Mouse (Mus musculus): Measurements from ENCODE around the gene Rhbdd3. TPM values are rescaled to one million over a fixed set of nuclear protein-coding genes. Genes with fewer than 3 reads are reported as not detected.

Rhbdd3 gene
- total and polyA plus RNA-seq, 3 experiments: 15.0 to 20.6 (median 17.0) TPM

DNA sequence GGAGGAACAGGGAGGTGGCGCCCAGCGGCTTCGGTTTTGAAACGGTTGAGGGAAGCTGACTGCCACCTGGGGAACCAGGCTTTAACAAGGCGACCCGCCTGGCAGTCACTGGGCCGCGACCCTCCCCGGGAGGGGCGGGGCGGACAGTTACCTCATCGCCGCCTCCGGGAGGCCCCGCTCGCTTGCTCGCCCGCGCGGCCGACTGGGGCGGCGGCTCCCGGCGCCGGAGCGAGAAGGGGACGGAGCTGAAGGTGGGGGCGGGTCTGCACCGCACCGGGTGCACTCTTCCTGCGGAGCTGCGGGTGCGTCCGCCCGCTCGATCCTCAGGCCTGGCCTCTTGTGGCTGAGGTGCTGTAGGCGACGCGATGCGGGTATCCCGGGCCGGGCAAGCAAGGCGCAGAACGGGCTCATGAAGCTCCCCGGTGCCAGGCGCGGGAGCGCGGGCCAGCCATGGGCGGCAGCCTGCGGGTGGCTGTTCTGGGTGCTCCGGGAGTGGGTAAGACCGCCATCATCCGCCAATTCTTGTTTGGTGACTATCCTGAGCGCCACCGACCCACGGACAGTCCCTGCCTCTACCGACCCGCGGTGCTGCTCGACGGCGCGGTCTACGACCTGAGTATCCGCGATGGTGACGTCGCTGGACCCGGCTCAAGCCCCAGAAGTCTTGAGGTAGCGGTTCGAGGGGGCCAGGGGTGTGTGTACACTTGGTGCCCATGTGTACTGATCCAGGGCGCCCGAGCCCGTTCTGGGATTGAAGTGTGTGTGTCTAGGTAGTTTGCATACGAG is 40.7 kb upstream of the Rhbdd3 start, which contains the start of gene Rasl10a (continued):
- peak; percentile 55; the same call in 1 of the 2 replicates for TF ChIP-seq MXI1 (IDR thresholded peaks at IDR 0.05; ENCODE audit: low read depth, low read length)

DNA sequence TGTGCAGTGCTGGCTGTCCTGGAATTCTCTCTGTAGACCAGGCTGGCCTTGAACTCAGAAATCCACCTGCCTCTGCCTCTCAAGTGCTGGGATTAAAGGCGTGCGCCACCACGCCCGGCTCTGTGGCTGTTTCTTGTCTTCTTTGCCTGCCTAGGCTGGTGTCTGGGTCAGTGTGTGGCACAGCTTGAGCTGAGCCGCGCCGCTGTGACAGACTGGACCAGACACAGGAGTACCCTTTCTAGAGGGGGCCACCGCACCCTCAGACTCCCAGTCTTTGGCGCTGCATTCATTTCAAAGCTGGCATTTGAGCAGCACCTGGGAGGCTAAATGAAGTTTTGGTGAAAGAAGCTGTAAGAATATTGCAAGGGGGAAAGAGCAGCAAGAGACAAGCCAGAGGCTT is 39.9 kb upstream of the Rhbdd3 start:
- in situ Hi-C loops (cut with MboI; ENCODE audit: low pct_ligation_motif_present, low pct_unique_long_range_greater_than_20kb, low sequenced_read_pairs) (no loop called here), dilution Hi-C loops (cut with MboI; ENCODE audit: extremely low pct_ligation_motif_present, extremely low pct_unique_long_range_greater_than_20kb, low sequenced_read_pairs) (no loop called here)
- Histone ChIP-seq H3K27ac (ENCODE audit: insufficient read depth, low read depth) (no peak overlapping the region), H3K4me2 (ENCODE audit: insufficient read depth, low read depth, poor library complexity, severe bottlenecking) (peak overlapping the region; percentile 92), H3K4me1 (ENCODE audit: control insufficient read depth in 1 of 2, insufficient read depth in 2 of 2) (peaks cover 42 to 82% of the 10 kb centered on the region in 2 experiments), H3K9ac (ENCODE audit: insufficient read depth, low read depth) (peak overlapping the region; percentile 11; the same call in 1 of the 2 replicates), H3K79me2 (replicated peaks; ENCODE audit: control insufficient read depth, extremely low read depth, insufficient read depth, poor library complexity, severe bottlenecking) (no peaks in the 10 kb centered on the region), H3K4me3 (replicated peaks in 1 of 3; ENCODE audit: low read depth in 2 of 3, low read length in 2 of 3, poor library complexity in 1 of 3) (peak overlapping the region in 2 of 3 experiments; percentile 13 to 38), H3K27me3 (replicated peaks) (peaks cover 16% of the 10 kb centered on the region), H3K9me3 (replicated peaks; ENCODE audit: low read length) (no peaks in the 10 kb centered on the region), H3K36me3 (replicated peaks in 1 of 2; ENCODE audit: control insufficient read depth in 1 of 2, insufficient read depth in 1 of 2, low read length in 1 of 2) (peaks cover 0 to 14% of the 10 kb centered on the region in 2 experiments)
- TF ChIP-seq USF2 (conservative IDR thresholded peaks at IDR 0.05; ENCODE audit: low read depth, low read length) (no peak), IRF4 (IDR thresholded peaks at IDR 0.05; ENCODE audit: low read depth, low read length) (no peak), NRF1 (IDR thresholded peaks at IDR 0.05; ENCODE audit: low read depth, low read length) (no peak), ZKSCAN1 (IDR thresholded peaks at IDR 0.05; ENCODE audit: borderline replicate concordance, low read depth, low read length) (no peak), USF1 (IDR thresholded peaks at IDR 0.05; ENCODE audit: low read depth, low read length) (no peak), UBTF (IDR thresholded peaks at IDR 0.05; ENCODE audit: low read depth, low read length) (0 out of 2 replicates have a peak, but pooled peaks have one; percentile 3)
- no peak for DNase-seq (ENCODE audit: extremely low read depth)

DNA sequence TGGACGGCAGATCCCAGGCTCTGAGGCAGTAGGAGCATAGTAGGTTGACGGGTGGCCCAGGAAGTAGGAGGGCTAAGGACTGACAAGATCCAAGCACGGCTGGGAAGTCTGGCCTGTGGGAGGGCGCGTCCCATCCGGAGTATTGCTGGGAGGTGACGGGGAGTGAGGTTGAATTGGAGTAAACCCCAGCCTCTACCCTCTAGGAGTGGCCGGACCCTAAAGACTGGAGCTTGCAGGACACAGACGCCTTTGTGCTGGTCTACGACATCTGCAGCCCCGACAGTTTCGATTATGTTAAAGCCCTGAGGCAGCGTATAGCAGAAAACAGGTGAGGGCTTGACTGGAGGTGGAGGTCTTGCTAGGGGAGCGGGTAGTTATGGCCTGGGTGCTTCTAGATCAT is 39.5 kb upstream of the Rhbdd3 start:
- in situ Hi-C loops (cut with MboI; ENCODE audit: low pct_ligation_motif_present, low pct_unique_long_range_greater_than_20kb, low sequenced_read_pairs) (no loop called here), dilution Hi-C loops (cut with MboI; ENCODE audit: extremely low pct_ligation_motif_present, extremely low pct_unique_long_range_greater_than_20kb, low sequenced_read_pairs) (no loop called here)
- H3K36me3 ChIP-seq (replicated peaks in 1 of 2; ENCODE audit: control insufficient read depth in 1 of 2, insufficient read depth in 1 of 2, low read length in 1 of 2): peaks cover 0 to 14% of the 10 kb centered on the region in 2 experiments
- TF ChIP-seq USF1 (IDR thresholded peaks at IDR 0.05; ENCODE audit: low read depth, low read length) (no peak), USF2 (conservative IDR thresholded peaks at IDR 0.05; ENCODE audit: low read depth, low read length) (no peak), POLR2AphosphoS2 (IDR thresholded peaks at IDR 0.05; ENCODE audit: low read depth, low read length) (no peak), SIN3A (IDR thresholded peaks at IDR 0.05; ENCODE audit: low read length) (no peak), BHLHE40 (IDR thresholded peaks at IDR 0.05; ENCODE audit: low read depth, low read length) (no peak), NRF1 (IDR thresholded peaks at IDR 0.05; ENCODE audit: low read depth, low read length) (no peak), ETS1 (conservative IDR thresholded peaks at IDR 0.05; ENCODE audit: low read depth, low read length) (no peak), CHD1 (IDR thresholded peaks at IDR 0.05; ENCODE audit: low read depth, low read length) (no peak), MAFK (IDR thresholded peaks at IDR 0.05; ENCODE audit: insufficient replicate concordance, low read length) (no peak), KAT2A (IDR thresholded peaks at IDR 0.05; ENCODE audit: insufficient replicate concordance, low read length) (no peak), IRF4 (IDR thresholded peaks at IDR 0.05; ENCODE audit: low read depth, low read length) (no peak), ZNF384 (IDR thresholded peaks at IDR 0.05; ENCODE audit: low read depth, low read length) (no peak), ZC3H11A (IDR thresholded peaks at IDR 0.05; ENCODE audit: low read depth, low read length) (no peak), MAX (IDR thresholded peaks at IDR 0.05; ENCODE audit: low read length) (no peak), EP300 (IDR thresholded peaks at IDR 0.05; ENCODE audit: low read length) (no peak), POLR2A (IDR thresholded peaks at IDR 0.05; ENCODE audit: low read depth, low read length) (no peak), JUND (conservative IDR thresholded peaks at IDR 0.05; ENCODE audit: low read depth, low read length) (no peak), ZMIZ1 (IDR thresholded peaks at IDR 0.05; ENCODE audit: low read depth, low read length) (no peak), RCOR1 (conservative IDR thresholded peaks at IDR 0.05; ENCODE audit: low read depth, low read length) (no peak), SMC3 (IDR thresholded peaks at IDR 0.05; ENCODE audit: low read depth, low read length) (no peak)
- peaks cover 21% of the 10 kb centered on the region for H3K27me3 ChIP-seq (replicated peaks)
- no peaks in the 10 kb centered on the region for H3K9me3 ChIP-seq (replicated peaks; ENCODE audit: low read length)
- no peak for DNase-seq (ENCODE audit: extremely low read depth)
- H3K4me2 ChIP-seq (ENCODE audit: insufficient read depth, low read depth, poor library complexity, severe bottlenecking): peak overlapping the region; percentile 92
- no peaks in the 10 kb centered on the region for H3K79me2 ChIP-seq (replicated peaks; ENCODE audit: control insufficient read depth, extremely low read depth, insufficient read depth, poor library complexity, severe bottlenecking)
- H3K4me3 ChIP-seq (replicated peaks in 1 of 3; ENCODE audit: low read depth in 2 of 3, low read length in 2 of 3, poor library complexity in 1 of 3): peak overlapping the region in 2 of 3 experiments; percentile 7 to 13
- peaks cover 45 to 86% of the 10 kb centered on the region in 2 experiments for H3K4me1 ChIP-seq (ENCODE audit: control insufficient read depth in 1 of 2, insufficient read depth in 2 of 2)
- H3K27ac ChIP-seq (ENCODE audit: insufficient read depth, low read depth): no peak overlapping the region
- H3K9ac ChIP-seq (ENCODE audit: insufficient read depth, low read depth): no peak overlapping the region

Measured in CH12.LX (cell line).